Mouse (Mus musculus): ENCODE results near the gene Mylk. TPM values are rescaled to one million over a fixed set of nuclear protein-coding genes. Genes with fewer than 3 reads are reported as not detected.

Gene Mylk
- total and polyA plus RNA-seq, 3 experiments: 0.04 to 0.10 TPM; not detected in 1

- dilution Hi-C loops (cut with MboI; ENCODE audit: extremely low pct_ligation_motif_present, extremely low pct_unique_long_range_greater_than_20kb, low sequenced_read_pairs): no loop called here
- in situ Hi-C loops (cut with MboI; ENCODE audit: low pct_ligation_motif_present, low pct_unique_long_range_greater_than_20kb, low sequenced_read_pairs): no loop called here
Observed at GRCm38 (mm10) chr16:34738656-34739233, 6.3 kb upstream of the Mylk start.

GRCm38 (mm10) chr16:34742930-34743329 lies 2.1 kb upstream of the Mylk start:
- H3K4me3 ChIP-seq (replicated peaks in 1 of 3; ENCODE audit: low read depth in 2 of 3, low read length in 2 of 3, poor library complexity in 1 of 3): no peak overlapping the region
- no peaks in the 10 kb centered on the region for H3K79me2 ChIP-seq (replicated peaks; ENCODE audit: control insufficient read depth, extremely low read depth, insufficient read depth, poor library complexity, severe bottlenecking)
- H3K36me3 ChIP-seq (replicated peaks in 1 of 2; ENCODE audit: control insufficient read depth in 1 of 2, insufficient read depth in 1 of 2, low read length in 1 of 2): no peaks in the 10 kb centered on the region
- dilution Hi-C loops (cut with MboI; ENCODE audit: extremely low pct_ligation_motif_present, extremely low pct_unique_long_range_greater_than_20kb, low sequenced_read_pairs) (no loop called here), in situ Hi-C loops (cut with MboI; ENCODE audit: low pct_ligation_motif_present, low pct_unique_long_range_greater_than_20kb, low sequenced_read_pairs) (no loop called here)
- H3K27ac ChIP-seq (ENCODE audit: insufficient read depth, low read depth): no peak overlapping the region
- H3K4me1 ChIP-seq (ENCODE audit: control insufficient read depth in 1 of 2, insufficient read depth in 2 of 2): no peaks in the 10 kb centered on the region
- DNase-seq (ENCODE audit: extremely low read depth): no peak
- peaks cover 7% of the 10 kb centered on the region for H3K9me3 ChIP-seq (replicated peaks; ENCODE audit: low read length)
- peaks cover 2% of the 10 kb centered on the region for H3K27me3 ChIP-seq (replicated peaks)
- no peak overlapping the region for H3K4me2 ChIP-seq (ENCODE audit: insufficient read depth, low read depth, poor library complexity, severe bottlenecking)
- no peak overlapping the region for H3K9ac ChIP-seq (ENCODE audit: insufficient read depth, low read depth)
- TF ChIP-seq POLR2AphosphoS2 (IDR thresholded peaks at IDR 0.05; ENCODE audit: low read depth, low read length): no peak
- peak; percentile 25; the same call in 1 of the 2 replicates for TF ChIP-seq RAD21 (IDR thresholded peaks at IDR 0.05; ENCODE audit: low read depth, low read length)
- peak in 1 of 2 experiments; percentile 60; a peak in 2 of 4 replicates for TF ChIP-seq CTCF (conservative IDR thresholded peaks at IDR 0.05 in 1 of 2, IDR thresholded peaks at IDR 0.05 in 1 of 2; ENCODE audit: low read depth in 2 of 2, low read length in 2 of 2)
- no peak for TF ChIP-seq MAFK (IDR thresholded peaks at IDR 0.05; ENCODE audit: insufficient replicate concordance, low read length)
- TF ChIP-seq MYC (IDR thresholded peaks at IDR 0.05; ENCODE audit: low read depth, low read length): no peak
- peak; percentile 35 for TF ChIP-seq SMC3 (IDR thresholded peaks at IDR 0.05; ENCODE audit: low read depth, low read length)

More at GRCm38 (mm10) chr16:34738656-34739233, 6.3 kb upstream of the Mylk start:
- Histone ChIP-seq H3K4me1 (ENCODE audit: control insufficient read depth in 1 of 2, insufficient read depth in 2 of 2) (no peaks in the 10 kb centered on the region), H3K4me2 (ENCODE audit: insufficient read depth, low read depth, poor library complexity, severe bottlenecking) (no peak overlapping the region), H3K9me3 (replicated peaks; ENCODE audit: low read length) (peaks cover 5% of the 10 kb centered on the region), H3K27me3 (replicated peaks) (no peaks in the 10 kb centered on the region), H3K4me3 (replicated peaks in 1 of 3; ENCODE audit: low read depth in 2 of 3, low read length in 2 of 3, poor library complexity in 1 of 3) (no peak overlapping the region), H3K36me3 (replicated peaks in 1 of 2; ENCODE audit: control insufficient read depth in 1 of 2, insufficient read depth in 1 of 2, low read length in 1 of 2) (no peaks in the 10 kb centered on the region), H3K9ac (ENCODE audit: insufficient read depth, low read depth) (no peak overlapping the region), H3K79me2 (replicated peaks; ENCODE audit: control insufficient read depth, extremely low read depth, insufficient read depth, poor library complexity, severe bottlenecking) (no peaks in the 10 kb centered on the region), H3K27ac (ENCODE audit: insufficient read depth, low read depth) (no peak overlapping the region)
- DNase-seq (ENCODE audit: extremely low read depth): no peak
- TF ChIP-seq RCOR1 (conservative IDR thresholded peaks at IDR 0.05; ENCODE audit: low read depth, low read length) (no peak), IRF4 (IDR thresholded peaks at IDR 0.05; ENCODE audit: low read depth, low read length) (no peak), ZC3H11A (IDR thresholded peaks at IDR 0.05; ENCODE audit: low read depth, low read length) (no peak), MAFK (IDR thresholded peaks at IDR 0.05; ENCODE audit: insufficient replicate concordance, low read length) (no peak), TBP (conservative IDR thresholded peaks at IDR 0.05; ENCODE audit: low read depth, low read length) (no peak), CTCF (conservative IDR thresholded peaks at IDR 0.05 in 1 of 2, IDR thresholded peaks at IDR 0.05 in 1 of 2; ENCODE audit: low read depth in 2 of 2, low read length in 2 of 2) (no peak), JUN (IDR thresholded peaks at IDR 0.05; ENCODE audit: insufficient read depth, low read depth, low read length) (no peak), PAX5 (IDR thresholded peaks at IDR 0.05; ENCODE audit: low read length) (no peak), JUND (conservative IDR thresholded peaks at IDR 0.05; ENCODE audit: low read depth, low read length) (no peak), SIN3A (IDR thresholded peaks at IDR 0.05; ENCODE audit: low read length) (no peak), ELF1 (IDR thresholded peaks at IDR 0.05; ENCODE audit: low read depth, low read length) (no peak), NELFE (IDR thresholded peaks at IDR 0.05; ENCODE audit: low read depth, low read length) (no peak), BHLHE40 (IDR thresholded peaks at IDR 0.05; ENCODE audit: low read depth, low read length) (no peak), E2F4 (IDR thresholded peaks at IDR 0.05; ENCODE audit: insufficient replicate concordance, low read depth, low read length) (no peak), SMC3 (IDR thresholded peaks at IDR 0.05; ENCODE audit: low read depth, low read length) (no peak), ETS1 (conservative IDR thresholded peaks at IDR 0.05; ENCODE audit: low read depth, low read length) (no peak), HCFC1 (IDR thresholded peaks at IDR 0.05; ENCODE audit: low read depth, low read length) (no peak)

All from CH12.LX (cell line).